ENCODE assay signal across 28 mouse cellular contexts in genomic region chr16:18133133-18133920, GRCm38 (mm10). TPM values are rescaled to one million over a fixed set of nuclear protein-coding genes. Genes with fewer than 3 reads are reported as not detected.
DNase-seq lines count a peak whose midpoint lies in the region; ATAC-seq lines count a peak whose summit lies in the region.
"Had no signal": no experiment of that assay in that cellular context is flagged by ENCODE, and none has a peak within 500 bp of the region (broad histone marks: within the 10 kb centered on the region; RNA-seq: fewer than 3 reads in every experiment).

No protein-coding gene starts in this region.

- peaks cover 5% of the 10 kb centered on the region for H3K27me3 ChIP-seq in intestine, embryonic 16.5 days (replicated peaks; ENCODE audit: control insufficient read depth, insufficient read depth, low read length)
- peaks cover 12% of the 10 kb centered on the region for H3K27me3 ChIP-seq in intestine, embryonic 15.5 days (replicated peaks)
- peaks cover 23% of the 10 kb centered on the region for H3K27me3 ChIP-seq in kidney, embryonic 15.5 days
- no peaks in the 10 kb centered on the region; the same call in 1 of the 2 replicates for H3K27me3 ChIP-seq in hindbrain, embryonic 16.5 days (replicated peaks; ENCODE audit: control insufficient read depth, insufficient read depth, low read length)

- peak; percentile 71 for DNase-seq in cerebellum, adult 11-12 months
- DNase-seq in cerebellum, adult 11 months = no peak
- DNase-seq in kidney, adult 9 months = peak; percentile 75
- DNase-seq in kidney, postnatal 25 days = peak; percentile 51 to 74
- DNase-seq: adrenal gland, adult 8-10 months; gastrocnemius, postnatal 10 days; heart, postnatal 10 days; liver; lung, adult 2 months; lung, postnatal 10 days; right cerebral cortex, postnatal 4 days; thymus, adult 2 months; thymus, postnatal 36 days had no signal

- H3K27ac ChIP-seq in intestine, embryonic 16.5 days (ENCODE audit: low read length) = no peak overlapping the region
- no peak overlapping the region for H3K27ac ChIP-seq in intestine, embryonic 15.5 days
- H3K27ac ChIP-seq in kidney, embryonic 15.5 days = no peak overlapping the region
- H3K27ac ChIP-seq in hindbrain, embryonic 16.5 days (ENCODE audit: low read depth, low read length) = no peak overlapping the region
- H3K27ac ChIP-seq: embryonic facial prominence, embryonic 10.5 days; embryonic facial prominence, embryonic 15.5 days; forebrain, embryonic 13.5 days; heart, embryonic 13.5 days; hindbrain, embryonic 14.5 days; liver, embryonic 14.5 days; macrophage; midbrain, embryonic 13.5 days; neural tube, embryonic 13.5 days had no signal

- peaks cover 7% of the 10 kb centered on the region; the same call in 1 of the 2 replicates for H3K4me1 ChIP-seq in intestine, embryonic 16.5 days (ENCODE audit: control insufficient read depth, insufficient read depth, low read length)
- peaks cover 20% of the 10 kb centered on the region for H3K4me1 ChIP-seq in intestine, embryonic 15.5 days (replicated peaks)
- peaks cover 31% of the 10 kb centered on the region for H3K4me1 ChIP-seq in kidney, embryonic 15.5 days
- peaks cover 29% of the 10 kb centered on the region for H3K4me1 ChIP-seq in hindbrain, embryonic 16.5 days (ENCODE audit: control insufficient read depth, insufficient read depth, low read depth, low read length)

- no peak overlapping the region for H3K4me3 ChIP-seq in intestine, embryonic 16.5 days (ENCODE audit: low read length)
- no peak overlapping the region for H3K4me3 ChIP-seq in intestine, embryonic 15.5 days (replicated peaks)
- no peak overlapping the region for H3K4me3 ChIP-seq in kidney, embryonic 15.5 days (replicated peaks)
- H3K4me3 ChIP-seq in hindbrain, embryonic 16.5 days (ENCODE audit: low read length) = no peak overlapping the region
- H3K4me3 ChIP-seq: embryonic facial prominence, embryonic 10.5 days; embryonic facial prominence, embryonic 15.5 days; forebrain, embryonic 13.5 days; heart, embryonic 13.5 days; midbrain, embryonic 13.5 days; neural tube, embryonic 13.5 days had no signal

- no peaks in the 10 kb centered on the region for H3K36me3 ChIP-seq in intestine, embryonic 16.5 days (ENCODE audit: control insufficient read depth, insufficient read depth, low read length)
- no peaks in the 10 kb centered on the region for H3K36me3 ChIP-seq in intestine, embryonic 15.5 days
- no peaks in the 10 kb centered on the region for H3K36me3 ChIP-seq in kidney, embryonic 15.5 days
- H3K36me3 ChIP-seq in hindbrain, embryonic 16.5 days (ENCODE audit: control insufficient read depth, insufficient read depth, low read length) = no peaks in the 10 kb centered on the region
- H3K36me3 ChIP-seq: embryonic facial prominence, embryonic 10.5 days; embryonic facial prominence, embryonic 15.5 days; G1E; heart, embryonic 13.5 days; midbrain, embryonic 13.5 days; neural tube, embryonic 13.5 days had no signal

- no peak overlapping the region for H3K4me2 ChIP-seq in intestine, embryonic 16.5 days (ENCODE audit: low read depth, low read length)
- H3K4me2 ChIP-seq in intestine, embryonic 15.5 days (replicated peaks) = no peak overlapping the region
- H3K4me2 ChIP-seq in kidney, embryonic 15.5 days = no peak overlapping the region
- H3K4me2 ChIP-seq in hindbrain, embryonic 16.5 days (ENCODE audit: low read length) = no peak overlapping the region
- H3K4me2 ChIP-seq: embryonic facial prominence, embryonic 15.5 days; forebrain, embryonic 13.5 days; heart, embryonic 13.5 days; hindbrain, embryonic 14.5 days; midbrain, embryonic 13.5 days; neural tube, embryonic 13.5 days had no signal

- H3K9ac ChIP-seq in intestine, embryonic 16.5 days (ENCODE audit: low read depth, low read length) = peak overlapping the region; percentile 20; the same call in 1 of the 2 replicates
- no peak overlapping the region for H3K9ac ChIP-seq in intestine, embryonic 15.5 days
- no peak overlapping the region for H3K9ac ChIP-seq in kidney, embryonic 15.5 days
- no peak overlapping the region for H3K9ac ChIP-seq in hindbrain, embryonic 16.5 days (ENCODE audit: low read depth, low read length)
- H3K9ac ChIP-seq: embryonic facial prominence, embryonic 15.5 days; forebrain, embryonic 13.5 days; heart, embryonic 13.5 days; hindbrain, embryonic 14.5 days; liver, embryonic 14.5 days; midbrain, embryonic 13.5 days; neural tube, embryonic 13.5 days had no signal

- WGBS in intestine, embryonic 16.5 days = 86% methylated on average over 5 of the region's 5 CpGs
- WGBS in intestine, embryonic 15.5 days = 85% methylated on average over 5 of the region's 5 CpGs
- 85% methylated on average over 5 of the region's 5 CpGs for WGBS in kidney, embryonic 15.5 days
- 81% methylated on average over 5 of the region's 5 CpGs for WGBS in hindbrain, embryonic 16.5 days

- H3K9me3 ChIP-seq in intestine, embryonic 16.5 days (ENCODE audit: control insufficient read depth, low read length) = no peaks in the 10 kb centered on the region
- no peaks in the 10 kb centered on the region for H3K9me3 ChIP-seq in intestine, embryonic 15.5 days
- no peaks in the 10 kb centered on the region for H3K9me3 ChIP-seq in kidney, embryonic 15.5 days (replicated peaks)
- H3K9me3 ChIP-seq in hindbrain, embryonic 16.5 days (ENCODE audit: control insufficient read depth, low read length) = no peaks in the 10 kb centered on the region
- H3K9me3 ChIP-seq: embryonic facial prominence, embryonic 10.5 days; embryonic facial prominence, embryonic 15.5 days; forebrain, embryonic 13.5 days; G1E; heart, embryonic 13.5 days; midbrain, embryonic 13.5 days; neural tube, embryonic 13.5 days had no signal

- ATAC-seq in intestine, embryonic 16.5 days = no peak
- no peak for ATAC-seq in intestine, embryonic 15.5 days
- ATAC-seq in kidney, embryonic 15.5 days (replicated peaks; ENCODE audit: low FRiP score) = no peak
- no peak for ATAC-seq in hindbrain, embryonic 16.5 days
- ATAC-seq: forebrain, embryonic 13.5 days; inflammation-experienced regulatory T-cells, adult 6 months; midbrain, embryonic 13.5 days had no signal

RNA-seq across cellular contexts. Expression of gene Rtn4r, which starts 5.9 kb away (rescaled TPM):
- 0.73 and 2.4 TPM in 2 replicates for polyA plus RNA-seq in intestine, embryonic 16.5 days (2015; fragmentation: Nextera tagmentation; extraction: Ambion mirVana)
- polyA plus RNA-seq in intestine, embryonic 15.5 days (2015; fragmentation: Nextera tagmentation; extraction: Ambion mirVana) = 4.1 and 4.7 TPM in 2 replicates
- polyA plus RNA-seq in kidney, embryonic 15.5 days (2015; fragmentation: Nextera tagmentation; extraction: Ambion mirVana) = 2.6 and 3.6 TPM in 2 replicates
- 15.6 and 24.3 TPM in 2 replicates for polyA plus RNA-seq in hindbrain, embryonic 16.5 days (2015; fragmentation: Nextera tagmentation; extraction: Ambion mirVana)
- polyA plus RNA-seq: G1E; inflammation-experienced regulatory T-cells, adult 6 months; macrophage had no signal

RNA-seq across cellular contexts. Expression of gene Prodh, which starts 43.3 kb away (rescaled TPM):
- 20.1 and 24.4 TPM in 2 replicates for polyA plus RNA-seq in intestine, embryonic 16.5 days (2015; fragmentation: Nextera tagmentation; extraction: Ambion mirVana)
- polyA plus RNA-seq in intestine, embryonic 15.5 days (2015; fragmentation: Nextera tagmentation; extraction: Ambion mirVana) = 15.0 and 19.9 TPM in 2 replicates
- polyA plus RNA-seq in kidney, embryonic 15.5 days (2015; fragmentation: Nextera tagmentation; extraction: Ambion mirVana) = 19.5 and 20.5 TPM in 2 replicates
- 5.7 and 6.8 TPM in 2 replicates for polyA plus RNA-seq in hindbrain, embryonic 16.5 days (2015; fragmentation: Nextera tagmentation; extraction: Ambion mirVana)
